Mouse (Mus musculus) CH12F3 (cell line): ENCODE measurements around the gene Cwc27.

Experiments
- in situ Hi-C: fragments of 300-500 bp; cut with MboI; formaldehyde crosslinking; loops from 2 replicates; pipeline ENCODE4 v1.14.3; 2020; ENCODE audit warnings: low sequenced_read_pairs

Cwc27 gene

DNA sequence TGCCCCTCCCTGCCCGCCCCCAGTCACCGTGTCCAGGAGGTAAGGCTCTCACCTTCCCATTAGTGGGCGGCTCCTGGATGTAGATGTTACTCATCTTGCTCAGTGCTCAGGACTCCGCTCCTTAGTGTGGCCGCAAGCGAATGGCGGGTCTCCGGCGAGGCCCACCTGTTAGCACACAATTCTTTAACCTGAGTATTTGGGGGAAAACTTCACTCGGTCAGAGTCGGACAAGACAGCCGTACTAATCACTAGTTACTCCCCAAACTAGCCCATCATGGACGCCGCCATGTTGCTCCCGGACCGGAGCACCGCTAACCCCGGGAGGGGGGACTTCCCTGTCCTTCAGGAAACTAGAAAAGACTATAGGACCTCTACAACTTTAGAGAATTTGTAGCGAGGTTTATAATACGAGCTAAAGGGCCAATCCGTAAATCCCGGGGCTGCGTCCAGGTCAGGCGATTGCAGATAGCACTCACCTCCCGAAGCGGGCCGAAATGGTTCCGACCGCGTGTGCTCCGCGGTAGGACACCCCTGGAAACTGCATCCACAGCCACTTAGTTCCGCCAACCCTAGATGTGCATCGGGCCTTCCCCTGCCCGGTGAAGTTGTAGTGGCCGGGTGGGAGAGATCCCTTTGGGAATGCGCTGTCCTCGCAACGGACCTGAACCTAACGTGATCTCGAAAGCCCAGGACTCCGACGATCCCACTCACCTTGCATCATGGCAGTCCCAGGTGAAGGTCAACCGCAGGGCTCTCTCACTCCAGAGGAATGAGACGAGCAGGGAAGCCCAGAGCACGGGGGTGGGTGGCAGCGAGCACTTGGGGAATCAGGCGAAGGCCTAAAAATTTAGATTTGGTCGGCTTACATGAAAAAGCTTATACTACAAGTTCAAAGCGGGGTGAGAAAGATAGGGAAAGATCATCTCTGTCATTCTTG, at the start of gene Cwc27:
TSS of gene Cwc27 (minus strand) at position 508 of the 937 bp plus-strand sequence.
- in situ Hi-C loops = loop anchor here (10.0 kb wide), 1 partner anchor 118 kb away; no protein-coding TSS in a partner anchor

DNA sequence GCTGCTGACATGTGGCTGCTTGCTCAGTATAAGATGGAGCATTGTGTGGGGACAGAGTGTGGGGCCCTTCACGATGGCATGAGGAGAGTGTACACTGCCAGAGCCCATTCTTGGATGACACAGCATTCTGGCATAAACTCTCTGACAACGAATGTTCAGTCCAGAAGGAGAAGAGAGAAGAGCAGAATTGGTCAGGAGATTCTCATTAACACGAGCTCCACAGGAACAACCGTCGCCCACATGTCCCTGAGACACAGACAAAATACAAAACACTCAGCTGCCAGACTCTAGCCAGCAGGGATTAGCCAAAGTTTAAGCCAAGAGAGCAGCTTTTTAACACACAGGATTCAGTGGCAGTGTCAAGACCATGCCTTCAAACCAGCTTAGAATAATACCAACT, 49.8 kb upstream of the Cwc27 start:
- in situ Hi-C loops = no loop called here

- in situ Hi-C loops = no loop called here
Measured at GRCm38 (mm10) chr13:104863127-104863979, 46.4 kb upstream of the Cwc27 start, which contains the start of gene Shisal2b. Gene Shisal2b, minus strand, starts transcription at chr13:104863893.

DNA sequence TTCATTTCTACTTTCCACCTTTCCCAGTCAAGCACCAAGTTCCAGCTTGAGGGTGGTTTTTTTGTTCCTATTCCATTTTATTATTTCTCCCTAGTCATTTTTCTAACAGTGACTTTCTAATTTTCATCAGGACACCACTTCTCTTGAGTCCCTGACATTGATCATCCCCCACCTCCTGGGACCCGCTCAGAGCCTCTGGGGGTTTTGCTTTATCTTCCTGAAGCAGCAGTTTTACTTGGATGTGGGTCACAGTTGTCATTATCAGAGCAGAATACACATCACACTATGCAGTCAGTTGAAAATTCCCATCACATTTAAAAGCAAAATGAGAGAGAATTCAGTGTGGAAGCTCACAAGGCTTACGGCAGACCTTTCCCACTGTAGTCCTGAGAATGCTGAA, 36.7 kb upstream of the Cwc27 start:
- in situ Hi-C loops = no loop called here

GRCm38 (mm10) chr13:104843295-104844089, 26.6 kb upstream of the Cwc27 start:
- in situ Hi-C loops = no loop called here

DNA sequence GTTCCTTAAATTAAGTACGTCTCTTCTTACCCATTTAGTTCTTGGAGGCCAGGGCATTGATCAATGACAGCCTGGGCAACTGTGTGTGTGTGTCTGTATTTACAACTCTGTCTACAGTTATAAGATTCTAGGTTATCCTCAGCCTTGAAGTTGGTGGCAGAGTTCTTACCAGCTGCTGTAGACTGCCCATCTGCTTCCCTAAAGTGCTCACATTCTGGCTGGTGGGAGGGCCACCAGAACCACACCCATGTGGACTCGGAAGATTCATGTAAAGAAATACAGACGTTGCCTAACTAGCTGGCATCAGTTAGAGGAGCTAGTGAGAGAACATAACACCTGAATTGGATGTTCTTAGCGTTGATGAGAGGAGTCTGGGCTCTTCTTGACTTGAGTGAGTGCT, 25.0 kb upstream of the Cwc27 start:
- in situ Hi-C loops = no loop called here

GRCm38 (mm10) chr13:104837628-104838027, 20.7 kb upstream of the Cwc27 start:
- in situ Hi-C loops = no loop called here

GRCm38 (mm10) chr13:104832811-104833210, 15.9 kb upstream of the Cwc27 start:
- in situ Hi-C loops = no loop called here

DNA sequence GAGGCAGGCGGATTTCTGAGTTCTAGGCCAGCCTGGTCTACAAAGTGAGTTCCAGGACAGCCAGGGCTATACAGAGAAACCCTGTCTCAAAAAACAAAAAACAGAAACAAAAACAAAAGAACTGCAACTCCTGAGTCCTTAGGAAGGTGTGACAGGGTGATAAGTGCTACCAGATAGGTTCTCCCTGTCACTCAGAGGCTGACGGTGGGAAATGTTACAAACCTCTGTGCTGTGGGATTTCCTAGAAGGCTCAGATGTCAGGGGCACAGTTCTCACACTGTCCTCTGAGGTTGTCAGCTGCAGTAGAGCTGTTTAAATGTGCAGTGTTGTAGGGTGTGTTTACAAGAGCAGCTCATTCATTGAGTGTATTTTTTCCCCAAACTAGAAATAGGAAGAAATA, 8.5 kb upstream of the Cwc27 start:
- in situ Hi-C loops = no loop called here

DNA sequence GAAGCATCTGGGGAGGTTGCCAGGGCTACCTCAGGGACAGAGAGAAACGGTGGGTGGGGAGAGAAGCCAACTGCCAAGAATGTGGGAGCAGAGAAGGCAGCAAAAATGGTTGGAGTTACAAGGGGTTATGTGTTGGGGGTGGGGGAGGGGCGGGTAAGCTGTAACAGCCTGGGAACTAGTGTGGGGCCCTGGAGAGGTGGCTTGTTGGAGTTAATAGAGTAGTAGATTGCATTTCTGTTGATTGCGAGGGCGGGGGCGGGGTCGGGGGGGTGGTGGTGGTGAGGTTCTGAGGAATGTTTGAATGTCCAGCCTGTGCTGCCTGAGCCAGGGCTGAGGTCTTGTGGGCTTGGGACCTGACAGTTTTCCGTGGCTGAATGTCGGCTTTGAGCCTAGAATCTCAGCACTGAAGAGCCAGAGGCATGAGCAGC, 5.5 kb upstream of the Cwc27 start:
- in situ Hi-C loops = no loop called here

GRCm38 (mm10) chr13:104821908-104822307, 5.0 kb upstream of the Cwc27 start:
- in situ Hi-C loops = no loop called here

GRCm38 (mm10) chr13:104821192-104821591, 4.2 kb upstream of the Cwc27 start:
- in situ Hi-C loops = no loop called here

GRCm38 (mm10) chr13:104817696-104818095, 754 bp upstream of the Cwc27 start:
- in situ Hi-C loops = loop anchor here (10.0 kb wide), 1 partner anchor 117 kb away; no protein-coding TSS in a partner anchor

- in situ Hi-C loops = loop anchor here (10.0 kb wide), 1 partner anchor 119 kb away; no protein-coding TSS in a partner anchor
Measured at GRCm38 (mm10) chr13:104816270-104816634, 690 bp downstream of the Cwc27 start.

DNA sequence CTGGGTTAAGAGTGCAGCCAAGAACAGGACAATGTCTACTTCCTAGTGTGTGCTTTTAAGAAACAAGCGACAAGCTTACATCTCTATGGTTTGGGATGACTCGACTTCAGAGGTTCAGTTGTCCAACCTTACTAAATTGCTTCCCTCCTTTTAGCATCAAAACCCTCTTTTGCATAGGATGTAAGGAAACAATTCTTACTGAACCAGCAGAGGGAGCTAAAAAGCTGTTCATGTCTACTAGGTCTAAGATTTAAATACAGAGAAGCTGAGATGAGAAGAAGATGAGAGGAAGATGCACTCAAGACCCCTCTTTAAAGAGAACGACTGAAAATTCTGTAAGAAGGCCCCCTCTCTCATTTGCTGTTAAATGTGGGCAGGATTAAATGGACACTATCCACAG, 11.3 kb downstream of the Cwc27 start:
- in situ Hi-C loops = no loop called here

- in situ Hi-C loops = no loop called here
Measured at GRCm38 (mm10) chr13:104799566-104800182, 17.3 kb downstream of the Cwc27 start.

- in situ Hi-C loops = no loop called here
Measured at GRCm38 (mm10) chr13:104799067-104799466, 17.9 kb downstream of the Cwc27 start.

DNA sequence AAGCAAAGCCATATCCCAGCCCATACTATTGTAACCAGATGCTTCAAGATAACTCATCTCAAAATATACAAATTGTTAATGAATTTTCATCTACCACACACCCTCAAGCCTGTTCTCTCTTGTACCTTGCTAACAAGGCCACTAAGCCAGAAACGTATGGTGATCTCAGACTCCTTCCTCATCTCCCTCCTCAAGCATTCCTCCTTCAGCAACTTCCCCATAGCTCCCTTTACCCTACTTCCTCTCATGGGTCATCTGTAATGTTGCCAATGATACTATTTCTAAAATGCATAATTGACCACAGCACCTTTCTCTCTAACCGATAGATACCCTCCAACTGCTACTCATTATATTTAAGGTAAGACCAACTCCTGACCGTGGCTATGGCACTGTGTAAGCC, 22.5 kb downstream of the Cwc27 start:
- in situ Hi-C loops = no loop called here

GRCm38 (mm10) chr13:104792184-104792583, 24.8 kb downstream of the Cwc27 start, which contains the start of gene Srek1ip1:
Gene Srek1ip1, plus strand, starts transcription at chr13:104792484.
- in situ Hi-C loops = no loop called here

DNA sequence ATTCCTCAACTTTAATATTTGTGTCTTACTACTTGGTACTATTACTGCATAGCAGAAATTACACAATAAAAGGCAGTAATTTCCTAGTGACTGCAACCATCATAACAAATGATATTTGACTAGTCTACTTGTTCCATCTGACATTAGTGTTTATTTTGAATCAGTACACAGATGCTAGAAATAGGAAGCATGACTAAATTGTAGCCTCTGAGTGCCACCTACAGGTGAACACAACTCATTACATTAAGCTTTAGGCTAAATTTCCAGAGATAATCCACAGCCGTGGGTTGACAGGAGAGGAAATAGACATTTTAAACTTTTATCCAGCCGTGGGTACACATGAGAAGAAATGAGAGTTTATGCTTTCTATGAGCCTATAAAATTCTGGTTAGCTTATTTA, 27.3 kb downstream of the Cwc27 start:
- in situ Hi-C loops = loop anchor here (10.0 kb wide), 1 partner anchor 505 kb away; the partner anchor contains the start of gene Adamts6
